Mouse (Mus musculus) liver, postnatal 0 days (tissue): Measurements from ENCODE around the gene Rps21. TPM values are rescaled to one million over a fixed set of nuclear protein-coding genes. Genes with fewer than 3 reads are reported as not detected.

ENCODE experiments used
- ATAC-seq: fragments of 200-750 bp; cut with Nextera tagmentation; 2 replicates; pipeline ENCODE4 v1.8.0; 2017; ENCODE audit warnings: mild to moderate bottlenecking, moderate library complexity
- DNase-seq: peaks from one replicate; pipeline ENCODE4 v3.0.0-alpha.2; 2016
- H3K27ac ChIP-seq: fragments of 300-500 bp; sonication (generic); 2 replicates; pipeline ENCODE4 v1.5.1; 2014; ENCODE audit warnings: antibody characterized with exemption, moderate library complexity, mild to moderate bottlenecking, low read depth
- H3K27me3 ChIP-seq: fragments of 300-500 bp; sonication (generic); 2 replicates; pipeline ENCODE4 v1.6.1; 2014; ENCODE audit warnings: low read length, control low read depth, mixed read lengths; ENCODE audit not compliant: insufficient read depth
- H3K36me3 ChIP-seq: fragments of 300-500 bp; sonication (generic); replicated peaks from 2 replicates; pipeline ENCODE4 v1.6.1; 2014; ENCODE audit warnings: mild to moderate bottlenecking, control low read depth, low read length, moderate library complexity, mixed read lengths; ENCODE audit not compliant: insufficient read depth
- H3K4me1 ChIP-seq: fragments of 300-500 bp; sonication (generic); 2 replicates; pipeline ENCODE4 v1.6.1; 2014; ENCODE audit warnings: antibody characterized with exemption, mild to moderate bottlenecking, control low read depth; ENCODE audit not compliant: insufficient read depth
- H3K4me2 ChIP-seq: fragments of 300-500 bp; sonication (generic); 2 replicates; pipeline ENCODE4 v1.6.1; 2014; ENCODE audit warnings: low read depth, mild to moderate bottlenecking, low read length, moderate library complexity, mixed read lengths
- H3K4me3 ChIP-seq: fragments of 300-500 bp; sonication (generic); 2 replicates; pipeline ENCODE4 v1.5.1; 2014; ENCODE audit warnings: low read depth, low read length
- H3K9ac ChIP-seq: fragments of 300-500 bp; sonication (generic); replicated peaks from 2 replicates; pipeline ENCODE4 v1.6.1; 2014; ENCODE audit warnings: mild to moderate bottlenecking, moderate library complexity
- H3K9me3 ChIP-seq: fragments of 300-500 bp; sonication (generic); 2 replicates; pipeline ENCODE4 v1.6.1; 2016; ENCODE audit warnings: mild to moderate bottlenecking, control low read depth, low read length, mixed read lengths
- CTCF ChIP-seq: sonication (generic); IDR thresholded peaks from 2 replicates; pipeline ENCODE4 v1.5.1; 2016; ENCODE audit warnings: antibody characterized with exemption, low read depth
- EP300 ChIP-seq: IDR thresholded peaks from 2 replicates; pipeline ENCODE4 v1.6.1; 2016; ENCODE audit warnings: antibody characterized with exemption, low read depth, mild to moderate bottlenecking
- WGBS: fragments of 180-500 bp; shearing (Covaris S2); extraction: QIAGEN DNeasy Blood & Tissue Kit; methylation state at CpG from one replicate; pipeline ENCODE4 v1.1.7; 2014; ENCODE audit not compliant: insufficient replicate concordance; 5-methylcytosine and 5-hydroxymethylcytosine counted together
- polyA plus RNA-seq: library from polyadenylated mRNA; unstranded; fragments of >200 nt; fragmentation: Nextera tagmentation; extraction: Ambion mirVana; gene quantifications from 2 replicates; pipeline ENCODE4 v1.2.1, GENCODE M21; 2015

Gene Rps21
- polyA plus RNA-seq, 1 experiment from 2014 or later, result 382 TPM

- Histone ChIP-seq H3K4me1 (peaks cover 26% of the 10 kb centered on the region), H3K4me3 (no peak overlapping the region), H3K36me3 (no peaks in the 10 kb centered on the region), H3K9me3 (no peaks in the 10 kb centered on the region; the same call in 1 of the 2 replicates), H3K9ac (no peak overlapping the region), H3K27ac (no peak overlapping the region), H3K27me3 (no peaks in the 10 kb centered on the region), H3K4me2 (no peak overlapping the region)
- ATAC-seq, result peak; percentile 44; the same call in 1 of the 2 replicates
- TF ChIP-seq EP300, result no peak
- no peak for TF ChIP-seq CTCF
- WGBS, result 76% methylated on average over 8 of the region's 8 CpGs
- DNase-seq, result peak; percentile 13
Observed at GRCm38 (mm10) chr2:180234353-180234752, 22.8 kb upstream of the Rps21 start.

GRCm38 (mm10) chr2:180234980-180235379, 22.2 kb upstream of the Rps21 start:
- 64% methylated on average over 6 of the region's 6 CpGs for WGBS
- Histone ChIP-seq H3K27me3 (no peaks in the 10 kb centered on the region), H3K27ac (no peak overlapping the region), H3K36me3 (no peaks in the 10 kb centered on the region), H3K4me1 (peaks cover 26% of the 10 kb centered on the region), H3K4me2 (no peak overlapping the region), H3K9me3 (no peaks in the 10 kb centered on the region; the same call in 1 of the 2 replicates), H3K4me3 (no peak overlapping the region), H3K9ac (no peak overlapping the region)
- ATAC-seq (no peak), DNase-seq (peak; percentile 18)
- TF ChIP-seq EP300 (no peak), CTCF (no peak)

GRCm38 (mm10) chr2:180235788-180236187, 21.4 kb upstream of the Rps21 start:
- peak overlapping the region; percentile 40; the same call in 1 of the 2 replicates for H3K4me2 ChIP-seq
- no peak for TF ChIP-seq EP300
- TF ChIP-seq CTCF, result no peak
- H3K36me3 ChIP-seq, result no peaks in the 10 kb centered on the region
- ATAC-seq (no peak), DNase-seq (peak; percentile 14)
- WGBS, result 69% methylated on average over 4 of the region's 4 CpGs
- H3K27me3 ChIP-seq, result no peaks in the 10 kb centered on the region
- no peaks in the 10 kb centered on the region; the same call in 1 of the 2 replicates for H3K9me3 ChIP-seq
- no peak overlapping the region for H3K9ac ChIP-seq
- no peak overlapping the region for H3K4me3 ChIP-seq
- H3K4me1 ChIP-seq, result peaks cover 26% of the 10 kb centered on the region
- peak overlapping the region; percentile 61 for H3K27ac ChIP-seq

- WGBS, result 37% methylated on average over 3 of the region's 3 CpGs
- DNase-seq, result peak; percentile 27
- no peaks in the 10 kb centered on the region; the same call in 1 of the 2 replicates for H3K9me3 ChIP-seq
- TF ChIP-seq CTCF, result no peak
- TF ChIP-seq EP300, result no peak
- ATAC-seq, result peak; percentile 79
- no peaks in the 10 kb centered on the region for H3K27me3 ChIP-seq
- peaks cover 26% of the 10 kb centered on the region for H3K4me1 ChIP-seq
- H3K27ac ChIP-seq, result peak overlapping the region; percentile 61
- no peaks in the 10 kb centered on the region for H3K36me3 ChIP-seq
- no peak overlapping the region for H3K4me3 ChIP-seq
- H3K9ac ChIP-seq, result no peak overlapping the region
- H3K4me2 ChIP-seq, result peak overlapping the region; percentile 40; the same call in 1 of the 2 replicates
Observed at GRCm38 (mm10) chr2:180236500-180236899, 20.7 kb upstream of the Rps21 start.

- H3K4me3 ChIP-seq, result no peak overlapping the region
- ATAC-seq (peak; percentile 88), DNase-seq (peak; percentile 33)
- TF ChIP-seq EP300 (peak; percentile 38; the same call in 1 of the 2 replicates), CTCF (no peak)
- no peak overlapping the region for H3K9ac ChIP-seq
- H3K4me1 ChIP-seq, result peaks cover 26% of the 10 kb centered on the region
- no peaks in the 10 kb centered on the region; the same call in 1 of the 2 replicates for H3K9me3 ChIP-seq
- no peaks in the 10 kb centered on the region for H3K27me3 ChIP-seq
- 65% methylated on average over 3 of the region's 3 CpGs for WGBS
- no peaks in the 10 kb centered on the region for H3K36me3 ChIP-seq
- H3K27ac ChIP-seq, result peak overlapping the region; percentile 61
- no peak overlapping the region for H3K4me2 ChIP-seq
Observed at GRCm38 (mm10) chr2:180236930-180237329, 20.2 kb upstream of the Rps21 start.

GRCm38 (mm10) chr2:180237601-180238345, 19.4 kb upstream of the Rps21 start:
- Histone ChIP-seq H3K4me1 (peaks cover 26% of the 10 kb centered on the region), H3K9ac (no peak overlapping the region), H3K36me3 (no peaks in the 10 kb centered on the region), H3K27me3 (no peaks in the 10 kb centered on the region), H3K9me3 (no peaks in the 10 kb centered on the region; the same call in 1 of the 2 replicates), H3K4me2 (no peak overlapping the region), H3K27ac (peak overlapping the region; percentile 61; the same call in 1 of the 2 replicates), H3K4me3 (no peak overlapping the region)
- WGBS, result 73% methylated on average over 7 of the region's 7 CpGs
- no peak for DNase-seq
- no peak for ATAC-seq
- TF ChIP-seq EP300, result no peak
- TF ChIP-seq CTCF, result no peak
